Mouse (Mus musculus) activated CD4-positive, CD25-positive, alpha-beta regulatory T cell, adult 4 months (primary cell): ENCODE measurements around the gene Lrrc8e. TPM values are rescaled to one million over a fixed set of nuclear protein-coding genes. Genes with fewer than 3 reads are reported as not detected.
A peak's percentile ranks its signal among the peaks of the same experiment; 100 is the strongest.

Experiments used
- ATAC-seq: one replicate; pipeline ENCODE4 v1.8.0; 2017
- polyA plus RNA-seq, 2 experiments: library from polyadenylated mRNA; unstranded; fragments of 100-300 nt; shearing (Covaris generic); gene quantifications; one replicate each; pipeline ENCODE4 v1.2.1; 2017

Lrrc8e gene
- polyA plus RNA-seq, 2 experiments from 2014 or later: not detected

DNA sequence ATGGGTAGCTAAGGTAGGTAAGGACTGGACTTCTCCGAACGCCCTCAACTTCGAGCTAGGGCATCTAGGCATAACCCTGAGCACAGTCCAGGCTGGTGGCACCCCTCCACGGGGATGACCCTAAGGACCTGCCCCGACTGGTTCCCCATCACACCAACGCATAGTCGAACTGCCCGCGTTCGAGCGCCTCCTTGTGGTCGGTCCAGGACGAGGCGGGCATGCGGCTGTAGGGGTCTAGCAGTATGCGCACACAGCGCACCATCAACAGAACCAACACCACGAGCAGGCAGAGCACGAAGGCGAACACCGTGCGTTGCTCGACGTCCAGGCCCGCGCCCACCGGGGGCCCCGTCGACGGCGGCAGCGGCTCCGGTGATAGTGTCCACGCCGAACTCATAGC is 31.6 kb downstream of the Lrrc8e start:
- ATAC-seq: peak; percentile 43

DNA sequence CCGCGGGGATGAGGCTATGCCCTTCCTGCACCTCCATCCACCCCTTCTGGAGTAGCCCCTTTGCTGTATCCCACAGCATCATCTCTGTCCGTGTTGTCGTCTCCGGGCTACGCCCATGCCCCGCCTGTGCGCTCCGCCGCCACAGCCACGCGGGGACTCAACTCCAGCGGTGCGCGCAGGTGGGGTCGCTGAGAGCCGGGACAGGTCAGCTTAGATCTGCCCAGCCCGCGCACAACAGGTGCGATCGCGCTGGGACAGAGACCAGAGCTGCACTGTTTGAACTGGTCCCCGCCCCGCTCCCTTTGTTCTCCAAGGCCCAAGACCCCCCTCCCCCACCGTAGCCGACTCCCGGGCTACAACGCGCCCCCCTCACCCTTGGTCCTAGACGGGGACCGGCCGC is 32.1 kb downstream of the Lrrc8e start:
- peak; percentile 22 for ATAC-seq

DNA sequence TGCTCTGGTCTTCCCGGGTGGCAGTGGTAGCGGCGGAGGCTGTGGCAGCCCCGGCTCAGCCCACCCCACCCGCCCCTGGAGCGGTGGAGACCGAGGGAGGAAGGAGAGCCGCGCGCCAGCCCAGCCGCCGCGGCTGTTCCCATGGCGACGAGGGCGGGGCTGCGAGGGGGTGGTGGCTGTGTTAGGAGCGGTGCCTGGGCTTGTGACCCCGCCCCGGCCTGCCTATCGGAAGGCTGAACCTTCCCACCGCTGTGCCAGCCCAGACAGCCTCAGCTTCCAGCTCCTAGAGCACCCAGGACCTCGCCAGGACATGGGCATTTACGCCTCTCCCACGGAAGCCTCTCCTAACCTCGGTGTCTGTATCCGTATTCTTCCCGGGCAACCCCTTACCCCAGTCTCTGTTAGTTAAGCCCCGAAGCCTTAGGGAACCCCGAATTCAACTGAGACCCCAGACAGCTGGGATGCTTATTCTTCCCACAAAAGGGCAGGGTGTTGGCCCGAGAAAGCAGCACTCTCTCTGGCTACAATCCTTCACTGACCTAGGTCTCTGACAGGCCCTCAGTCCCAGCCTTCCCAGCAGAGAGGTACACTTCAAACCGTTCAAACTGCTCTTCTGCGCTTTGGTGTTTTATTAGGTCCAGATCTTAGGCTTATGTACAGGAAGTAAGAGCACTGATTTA is 32.6 kb downstream of the Lrrc8e start, which contains the start of gene Ctxn1:
Gene Ctxn1, minus strand, starts transcription at position 150 of the 680 bp plus-strand sequence.
- peak; percentile 97 for ATAC-seq

DNA sequence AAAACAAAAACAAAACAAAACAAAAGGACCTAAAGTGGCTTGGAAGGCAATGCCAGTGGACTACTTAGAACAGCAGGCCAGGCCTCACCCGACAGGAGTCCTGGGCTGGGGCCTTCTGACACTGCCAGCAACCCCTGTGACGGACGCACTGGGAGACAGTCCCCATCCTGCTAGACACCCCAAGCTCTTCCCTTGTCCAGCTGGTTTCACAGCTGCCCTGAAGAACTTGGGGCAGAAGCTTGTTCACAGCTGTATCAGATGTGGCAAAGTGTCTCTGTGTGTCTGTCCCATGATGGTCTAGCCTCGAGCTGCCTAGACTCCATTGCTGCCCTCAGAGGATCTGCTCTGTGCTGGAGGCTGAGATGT is 33.2 kb downstream of the Lrrc8e start:
- no peak for ATAC-seq

DNA sequence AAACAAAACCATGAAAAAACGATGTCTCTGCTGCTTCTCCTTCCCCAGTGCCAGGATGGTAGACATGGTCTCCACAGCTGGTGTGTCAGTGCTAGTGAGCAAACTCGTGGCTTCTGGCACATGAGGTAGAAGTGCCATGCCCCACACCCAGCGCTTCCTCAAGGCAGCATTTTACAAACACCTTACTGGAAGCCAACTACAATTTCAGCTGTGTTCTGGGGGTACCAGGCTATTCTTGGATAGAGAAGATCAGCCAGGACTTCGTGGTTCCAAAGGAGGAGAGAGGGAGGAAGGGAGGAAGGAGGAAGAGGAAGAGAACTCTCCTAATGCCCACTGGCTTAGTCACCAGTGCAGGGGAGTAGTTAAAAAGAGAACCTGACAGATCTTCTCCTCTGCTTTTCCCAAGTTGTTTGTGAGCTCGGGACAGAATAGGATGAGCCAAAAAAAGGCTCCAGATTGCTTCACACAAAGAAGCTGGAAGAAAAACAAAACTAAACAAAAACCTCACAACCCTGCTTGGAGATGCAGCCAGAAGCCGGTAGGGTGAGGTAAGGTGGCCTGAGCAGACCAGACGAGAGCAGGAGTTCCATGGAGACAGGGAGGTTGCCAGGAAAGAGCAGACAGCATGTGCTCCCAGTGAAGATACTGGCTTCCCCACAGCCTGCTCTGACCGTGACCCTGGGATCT is 36.6 kb downstream of the Lrrc8e start:
- ATAC-seq: no peak

DNA sequence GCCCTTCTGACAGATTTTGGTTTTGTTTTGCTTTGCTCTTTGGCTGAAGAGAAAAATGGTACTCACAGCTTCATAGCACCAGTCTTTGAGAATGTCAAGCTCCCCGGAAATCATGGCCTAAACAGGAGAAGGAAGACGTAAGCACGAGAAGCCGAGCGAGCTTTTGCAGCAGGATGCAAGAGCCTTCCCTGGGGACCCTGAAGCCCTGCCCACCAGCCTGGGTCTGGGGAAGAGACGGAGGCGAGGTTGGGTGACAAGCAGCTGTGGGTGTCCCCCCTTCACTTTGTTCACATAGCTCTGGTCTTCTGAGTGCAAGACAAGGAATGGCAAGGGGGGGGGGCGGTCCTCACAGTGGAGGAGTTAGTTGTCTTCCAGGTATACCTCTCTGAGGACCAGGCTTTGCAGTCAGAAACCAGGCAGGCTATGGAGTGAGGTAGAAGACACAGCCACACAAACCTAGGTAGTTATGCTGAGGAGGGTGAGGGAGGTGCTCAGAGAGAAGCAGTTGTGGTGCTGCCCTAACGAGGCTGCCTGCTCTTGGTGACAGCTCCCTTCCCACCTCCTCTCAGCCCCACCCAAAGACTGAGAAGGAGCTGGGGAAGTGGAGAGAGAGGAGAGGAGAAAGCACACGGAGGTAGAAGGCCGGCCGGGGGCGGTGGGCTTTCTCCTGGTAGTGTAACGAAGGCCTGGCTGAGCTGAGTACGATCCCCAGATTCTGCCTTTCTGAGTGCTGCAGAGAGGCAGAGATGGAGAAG is 38.7 kb downstream of the Lrrc8e start:
- no peak for ATAC-seq

DNA sequence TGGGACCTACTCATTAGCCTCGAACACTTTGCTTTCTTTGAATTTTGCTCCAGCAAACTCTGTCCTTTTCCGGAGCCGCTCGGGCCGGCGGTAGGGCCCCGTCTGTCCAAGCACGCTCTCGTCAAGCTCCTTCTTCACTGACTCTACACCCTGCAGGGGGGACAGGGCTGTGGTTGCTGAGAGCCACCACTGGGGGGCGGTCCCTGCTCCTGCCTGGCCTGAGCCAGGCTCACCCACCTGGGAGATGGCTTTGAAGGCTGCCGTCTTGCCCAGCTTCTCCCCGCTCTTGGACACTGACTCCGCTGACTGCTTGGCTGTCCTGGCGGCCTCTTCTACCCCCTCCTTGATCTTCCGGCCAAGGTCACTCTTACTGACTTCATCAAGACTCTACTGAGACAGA is 41.0 kb downstream of the Lrrc8e start:
- peak; percentile 49 for ATAC-seq

DNA sequence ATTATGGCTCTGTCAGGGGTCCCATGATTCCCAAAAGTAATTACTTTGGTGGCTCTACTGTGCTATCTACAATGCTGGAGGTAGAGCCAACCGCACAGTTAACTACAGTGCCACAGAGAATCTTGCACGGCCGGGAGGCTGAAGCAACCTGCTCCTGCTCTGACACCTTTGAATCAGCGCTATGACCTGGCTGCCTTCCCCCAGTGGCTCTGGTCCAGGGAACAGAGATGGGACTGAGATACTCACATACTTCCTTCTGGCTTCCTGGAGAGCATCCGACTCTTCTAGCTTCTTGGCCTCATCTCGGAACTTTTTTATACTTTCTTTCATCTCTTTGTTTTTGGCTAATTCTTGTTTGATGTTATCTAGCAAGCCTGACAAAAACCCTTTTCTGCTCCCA is 43.0 kb downstream of the Lrrc8e start:
- no peak for ATAC-seq

DNA sequence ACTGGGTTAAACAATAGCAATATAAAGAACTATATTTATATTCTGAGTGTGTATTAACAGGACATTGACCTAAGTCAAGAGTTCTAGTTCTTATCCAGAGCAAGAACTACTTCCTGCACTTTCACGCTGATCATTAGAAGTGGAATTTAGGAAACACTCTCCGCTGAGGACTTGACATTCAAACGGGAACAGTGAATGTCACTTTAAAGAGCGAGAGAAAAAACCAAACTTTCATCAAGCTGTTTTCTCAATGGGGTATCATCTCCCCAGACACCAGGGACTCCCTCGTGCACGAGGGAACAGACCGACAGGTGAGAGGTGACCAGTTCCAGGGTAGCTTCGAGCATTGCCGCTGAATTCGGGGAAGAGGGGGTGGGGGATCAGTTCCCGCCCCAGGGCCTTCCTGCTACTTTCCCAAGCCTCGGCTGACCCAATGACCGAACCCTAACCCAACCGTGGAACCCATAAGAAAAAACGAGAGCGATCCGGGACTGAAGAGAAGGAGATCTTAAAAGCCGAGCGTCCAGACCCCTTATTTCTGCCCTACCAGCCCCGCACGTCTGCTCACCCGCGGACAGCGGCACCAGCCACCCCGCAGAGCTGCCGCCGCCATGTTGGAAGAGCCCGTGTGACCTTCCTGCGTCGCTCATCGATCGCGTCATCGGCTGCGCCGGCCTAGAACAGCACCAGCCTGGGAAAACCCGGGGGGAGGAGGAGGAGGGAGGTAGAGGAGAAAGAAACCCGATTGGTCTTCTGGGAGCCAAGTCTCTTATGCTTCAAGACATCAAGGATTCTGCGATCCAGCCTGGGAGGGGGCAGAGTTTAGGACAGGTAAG is 48.9 kb downstream of the Lrrc8e start, which contains the start of gene Timm44:
Gene Timm44, minus strand, starts transcription at position 639 of the 836 bp plus-strand sequence.
- peak; percentile 97 for ATAC-seq

DNA sequence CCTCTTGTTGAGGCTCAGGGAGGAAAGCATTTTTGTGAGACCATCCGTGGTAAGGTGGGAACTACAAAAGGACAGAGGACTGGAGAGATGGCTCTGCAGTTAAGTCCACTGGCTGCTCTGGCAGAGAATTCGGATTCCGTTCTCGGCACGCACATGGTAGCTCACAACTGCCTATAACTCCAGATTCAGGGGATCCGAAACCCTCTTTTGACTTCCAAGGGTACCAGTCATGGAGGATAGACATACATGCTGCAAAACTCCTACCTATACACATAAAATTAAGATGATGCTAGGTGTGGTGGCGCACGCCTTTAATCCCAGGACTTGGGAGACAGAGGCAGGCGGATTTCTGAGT is 49.5 kb downstream of the Lrrc8e start:
- ATAC-seq: no peak

Other genes with a start within 250 kb of the Lrrc8e start
- not detected for gene Cd209f, start 121.0 kb upstream of the Lrrc8e start, polyA plus RNA-seq
- not detected for gene Cd209g, start 92.7 kb upstream of the Lrrc8e start, polyA plus RNA-seq
- gene Evi5l, start 60.3 kb upstream of the Lrrc8e start, polyA plus RNA-seq: 1 to 10 TPM; 4.1 TPM
- gene Prr36, start 9.4 kb upstream of the Lrrc8e start, polyA plus RNA-seq: under 1 TPM in 1 of 2 experiments, not detected in 1; 0.15 TPM
- 10 to 100 TPM; 18.3 to 29.8 TPM for gene Map2k7, start 11.9 kb downstream of the Lrrc8e start, polyA plus RNA-seq
- gene Gm49320, start 12.0 kb downstream of the Lrrc8e start, polyA plus RNA-seq: 1 to 10 TPM in 1 of 2 experiments, under 1 TPM in 1; 0.61 to 1.3 TPM
- 1 to 10 TPM; 3.5 to 6.8 TPM for gene Tgfbr3l, start 21.4 kb downstream of the Lrrc8e start, polyA plus RNA-seq
- gene Snapc2, start 26.3 kb downstream of the Lrrc8e start, polyA plus RNA-seq: 10 to 100 TPM; 10.4 to 11.0 TPM
- gene Ctxn1, start 32.4 kb downstream of the Lrrc8e start, polyA plus RNA-seq: under 1 TPM in 1 of 2 experiments, not detected in 1; 0.83 TPM
- 10 to 100 TPM; 74.9 to 77.5 TPM for gene Timm44, start 49.1 kb downstream of the Lrrc8e start, polyA plus RNA-seq
- 10 to 100 TPM in 1 of 2 experiments, 1 to 10 TPM in 1; 7.8 to 10.8 TPM for gene Ccl25, start 98.4 kb downstream of the Lrrc8e start, polyA plus RNA-seq
- gene Elavl1, start 98.6 kb downstream of the Lrrc8e start, polyA plus RNA-seq: 10 to 100 TPM; 37.2 to 38.4 TPM